Mouse (Mus musculus) heart, embryonic 13.5 days (tissue): Measurements from ENCODE around the gene Flt3. TPM values are rescaled to one million over a fixed set of nuclear protein-coding genes. Genes with fewer than 3 reads are reported as not detected.

Experiments used
- ATAC-seq: fragments of 200-750 bp; cut with Nextera tagmentation; 2 replicates; pipeline ENCODE4 v1.8.0; 2017; ENCODE audit warnings: moderate TSS enrichment; ENCODE audit not compliant: insufficient number of reproducible peaks, low FRiP score, low TSS enrichment; ENCODE audit errors: extremely low read depth
- H3K27ac ChIP-seq: fragments of 300-500 bp; sonication (generic); replicated peaks from 2 replicates; pipeline ENCODE4 v1.5.1; 2015; ENCODE audit warnings: moderate library complexity, mild to moderate bottlenecking, inconsistent platforms
- H3K27me3 ChIP-seq: fragments of 300-500 bp; sonication (generic); replicated peaks from 2 replicates; pipeline ENCODE4 v1.6.1; 2015; ENCODE audit warnings: mild to moderate bottlenecking, inconsistent platforms
- H3K36me3 ChIP-seq: fragments of 300-500 bp; sonication (generic); 2 replicates; pipeline ENCODE4 v1.6.1; 2015; ENCODE audit warnings: mild to moderate bottlenecking, inconsistent platforms
- H3K4me1 ChIP-seq: fragments of 300-500 bp; sonication (generic); 2 replicates; pipeline ENCODE4 v1.6.1; 2015; ENCODE audit warnings: inconsistent platforms
- H3K4me2 ChIP-seq: fragments of 300-500 bp; sonication (generic); 2 replicates; pipeline ENCODE4 v1.6.1; 2015; ENCODE audit warnings: inconsistent platforms, mild to moderate bottlenecking, moderate library complexity
- H3K4me3 ChIP-seq: fragments of 300-500 bp; sonication (generic); 2 replicates; pipeline ENCODE4 v1.5.1; 2015; ENCODE audit warnings: moderate library complexity, mild to moderate bottlenecking, inconsistent platforms
- H3K9ac ChIP-seq: fragments of 300-500 bp; sonication (generic); 2 replicates; pipeline ENCODE4 v1.6.1; 2015; ENCODE audit warnings: inconsistent platforms, mild to moderate bottlenecking, moderate library complexity
- H3K9me3 ChIP-seq: fragments of 300-500 bp; sonication (generic); 2 replicates; pipeline ENCODE4 v1.6.1; 2016; ENCODE audit warnings: inconsistent platforms
- WGBS: fragments of 180-500 bp; shearing (Covaris S2); methylation state at CpG from one replicate; pipeline ENCODE4 v1.1.7; 2015; ENCODE audit warnings: mixed read lengths; 5-methylcytosine and 5-hydroxymethylcytosine counted together
- polyA plus RNA-seq: library from polyadenylated mRNA; unstranded; fragments of >200 nt; fragmentation: Nextera tagmentation; extraction: Ambion mirVana; gene quantifications from 2 replicates; pipeline ENCODE4 v1.2.1, GENCODE M21; 2015

Flt3 gene
- polyA plus RNA-seq, 1 experiment from 2014 or later, result 0.04 TPM

DNA sequence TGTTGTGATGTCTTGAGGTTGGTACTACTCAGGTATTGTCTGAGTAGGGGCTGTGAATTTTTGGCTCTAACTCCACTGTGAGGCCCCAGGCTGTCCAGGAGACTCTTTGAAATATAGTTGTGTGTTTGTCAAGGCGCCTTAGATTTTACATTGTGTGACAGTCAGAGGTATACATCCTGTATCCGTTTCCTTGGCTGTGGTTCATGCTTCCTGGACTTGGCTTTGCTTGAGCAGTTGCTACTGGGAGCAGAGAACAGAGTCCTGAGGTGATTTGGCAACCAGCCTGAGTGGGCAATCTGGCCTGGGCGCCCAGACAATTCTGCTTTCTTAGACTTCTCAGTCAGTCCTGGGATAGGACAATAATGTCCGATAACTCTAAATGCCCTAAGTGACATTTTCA, 34.9 kb upstream of the Flt3 start:
- no peaks in the 10 kb centered on the region for H3K9me3 ChIP-seq
- peaks cover 68% of the 10 kb centered on the region for H3K4me1 ChIP-seq
- peak overlapping the region; percentile 63 for H3K27ac ChIP-seq
- peak overlapping the region; percentile 25; the same call in 1 of the 2 replicates for H3K4me2 ChIP-seq
- no peaks in the 10 kb centered on the region for H3K27me3 ChIP-seq
- 61% methylated on average over 4 of the region's 4 CpGs for WGBS
- H3K9ac ChIP-seq, result peak overlapping the region; percentile 61; the same call in 1 of the 2 replicates
- no peak overlapping the region for H3K4me3 ChIP-seq
- peaks cover 12% of the 10 kb centered on the region for H3K36me3 ChIP-seq
- no peak for ATAC-seq

DNA sequence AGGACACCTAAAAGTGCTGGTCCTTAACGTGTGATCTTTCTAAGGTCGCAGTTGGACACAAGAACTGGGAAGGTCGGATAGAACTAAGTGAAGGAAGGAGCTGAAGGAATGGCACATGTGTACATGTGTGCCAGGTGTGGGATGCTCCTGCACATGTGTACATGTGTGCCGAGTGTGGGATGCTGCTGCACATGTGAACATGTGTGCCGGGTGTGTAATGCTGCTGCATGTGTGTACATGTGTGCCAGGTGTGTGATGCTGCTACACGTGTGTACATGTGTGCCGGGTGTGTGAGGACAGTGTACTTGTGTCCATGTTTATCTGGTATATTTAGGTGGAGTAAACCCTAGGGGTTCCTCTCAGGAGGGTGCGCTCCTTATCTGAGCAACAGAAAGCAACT, 32.6 kb upstream of the Flt3 start:
- H3K4me3 ChIP-seq, result peak overlapping the region; percentile 97; the same call in 1 of the 2 replicates
- H3K4me1 ChIP-seq, result peaks cover 63% of the 10 kb centered on the region
- peak overlapping the region; percentile 88 for H3K4me2 ChIP-seq
- no peak overlapping the region for H3K27ac ChIP-seq
- H3K9me3 ChIP-seq, result no peaks in the 10 kb centered on the region
- ATAC-seq, result no peak
- peaks cover 9% of the 10 kb centered on the region for H3K36me3 ChIP-seq
- no peaks in the 10 kb centered on the region for H3K27me3 ChIP-seq
- H3K9ac ChIP-seq, result no peak overlapping the region
- 85% methylated on average over 8 of the region's 8 CpGs for WGBS

DNA sequence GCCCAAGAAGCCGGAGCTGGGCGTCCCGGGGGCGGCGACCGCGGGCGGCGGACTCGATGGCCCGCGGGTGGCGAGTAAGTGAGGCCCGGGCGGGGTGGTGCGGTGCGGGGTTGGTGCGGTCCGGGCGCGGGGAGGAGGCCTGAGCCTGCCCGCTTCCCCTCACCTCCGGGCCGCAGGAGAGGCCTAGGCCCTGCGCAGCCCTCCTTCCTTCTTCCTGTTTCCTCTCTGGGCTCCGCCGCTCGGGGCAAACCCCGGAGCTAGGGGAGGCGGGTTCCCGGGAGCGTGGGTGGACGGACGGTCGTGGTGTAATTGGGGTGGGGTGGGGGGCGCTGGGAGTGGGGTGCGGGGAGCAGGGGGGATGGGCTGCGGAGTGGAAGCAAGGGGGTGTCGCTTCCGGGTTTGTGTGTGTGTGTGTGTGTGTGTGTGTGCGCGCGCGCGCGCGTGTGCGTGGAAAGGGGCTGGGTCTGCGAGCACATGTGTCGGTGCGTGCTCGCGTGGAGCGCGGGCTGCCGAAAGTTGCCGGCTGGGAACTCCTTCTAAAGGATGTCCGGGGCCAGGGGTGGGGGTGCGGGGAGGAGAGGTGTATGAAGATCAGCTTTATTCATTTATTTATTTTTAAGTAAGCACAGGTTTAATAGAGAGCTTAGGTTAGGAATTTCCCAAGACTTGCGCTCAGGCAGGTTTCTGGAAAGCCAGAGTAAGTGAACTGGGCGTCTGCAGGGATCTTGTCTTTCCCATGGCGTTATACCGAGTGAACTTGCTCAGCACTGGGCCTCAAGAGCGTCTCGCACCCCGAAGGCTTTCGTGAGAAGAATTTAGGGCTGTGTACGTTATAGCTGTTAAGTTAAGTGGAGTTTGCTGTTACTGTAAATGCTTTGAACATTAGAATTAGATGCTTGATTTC, 30.9 kb upstream of the Flt3 start:
- Histone ChIP-seq H3K4me1 (peaks cover 47% of the 10 kb centered on the region), H3K9ac (peak overlapping the region; percentile 99), H3K4me2 (peak overlapping the region; percentile 88), H3K4me3 (peak overlapping the region; percentile 97), H3K9me3 (no peaks in the 10 kb centered on the region), H3K27ac (peak overlapping the region; percentile 99), H3K36me3 (peaks cover 9% of the 10 kb centered on the region), H3K27me3 (no peaks in the 10 kb centered on the region)
- peak; percentile 55 for ATAC-seq
- WGBS, result under 1% methylated on average over 61 of the region's 68 CpGs

DNA sequence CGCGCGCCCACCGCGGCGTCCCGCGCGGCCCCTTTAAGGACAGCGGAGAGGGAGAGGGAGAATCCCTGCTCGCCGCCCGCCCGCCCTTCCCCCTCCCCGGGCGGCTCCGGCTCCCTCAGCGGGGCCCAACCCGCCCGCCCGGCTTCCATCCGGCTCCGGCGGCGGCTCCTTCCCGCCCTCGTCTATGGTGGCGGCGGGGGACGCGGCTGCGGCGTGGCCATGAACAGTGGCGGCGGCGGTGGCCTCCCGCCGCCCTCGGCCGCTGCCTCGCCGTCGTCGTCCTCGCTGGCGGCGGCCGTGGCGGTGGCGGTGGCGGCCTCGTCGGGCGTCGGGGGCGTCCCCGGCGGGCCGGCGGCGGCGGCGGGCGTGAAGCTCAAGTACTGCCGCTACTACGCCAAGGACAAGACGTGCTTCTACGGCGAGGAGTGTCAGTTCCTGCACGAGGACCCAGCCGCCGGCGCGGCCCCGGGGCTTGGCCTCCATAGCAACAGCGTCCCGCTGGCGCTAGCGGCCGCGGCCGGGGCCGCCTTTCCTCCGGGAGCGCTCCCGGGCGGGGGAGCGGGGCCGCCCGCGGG, 30.2 kb upstream of the Flt3 start:
- Histone ChIP-seq H3K9ac (peak overlapping the region; percentile 99), H3K4me2 (peak overlapping the region; percentile 88), H3K9me3 (no peaks in the 10 kb centered on the region), H3K27ac (peak overlapping the region; percentile 99), H3K36me3 (peaks cover 9% of the 10 kb centered on the region), H3K4me1 (peaks cover 40% of the 10 kb centered on the region), H3K27me3 (no peaks in the 10 kb centered on the region; the same call in 1 of the 2 replicates), H3K4me3 (peak overlapping the region; percentile 97)
- under 1% methylated on average over 67 of the region's 91 CpGs for WGBS
- peak; percentile 78 for ATAC-seq

DNA sequence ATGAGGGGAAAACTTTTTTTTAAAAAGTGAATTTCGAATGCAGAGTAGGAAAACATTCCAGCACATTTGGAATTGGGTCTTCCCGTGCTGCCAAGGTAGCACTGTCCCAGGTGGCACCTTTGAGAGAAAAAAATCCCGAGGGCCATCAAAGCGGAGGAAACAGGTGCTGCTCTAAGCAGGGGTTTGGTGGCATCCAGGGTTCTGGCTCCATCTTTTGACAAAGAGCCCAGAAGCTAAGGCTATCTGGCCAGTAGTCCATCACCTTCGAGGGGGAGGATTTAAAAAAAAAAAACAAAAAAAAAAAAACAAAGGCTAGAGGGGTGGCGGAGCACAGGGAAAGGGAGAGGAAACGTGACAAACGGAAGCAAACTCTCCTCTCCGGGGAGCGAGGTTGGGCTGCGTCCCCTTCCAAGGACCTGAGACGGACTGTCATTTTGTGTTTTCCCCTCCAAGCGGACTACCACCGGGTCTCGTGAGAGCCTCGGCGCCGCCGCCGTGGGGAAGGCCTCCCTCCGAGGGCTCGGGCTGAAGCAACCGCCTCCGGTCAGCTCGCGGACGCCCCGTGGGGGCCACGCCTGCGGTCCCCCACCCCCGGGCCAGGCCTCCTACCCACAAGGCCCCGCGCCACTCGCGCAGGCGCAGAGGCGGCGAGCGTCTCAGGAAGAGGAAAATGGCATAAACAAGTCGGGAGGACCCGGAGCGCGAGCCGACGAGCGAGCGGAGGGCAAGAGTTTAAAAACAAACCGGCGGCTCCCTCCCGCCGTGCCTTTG, 29.4 kb upstream of the Flt3 start, which contains the start of gene Pan3:
Gene Pan3 (plus strand): TSS at position 627 of the 771 bp plus-strand sequence.
- peak; percentile 84 for ATAC-seq
- WGBS, result under 1% methylated on average over 50 of the region's 51 CpGs
- H3K4me1 ChIP-seq, result peaks cover 33% of the 10 kb centered on the region
- H3K9ac ChIP-seq, result peak within 1 kb of the TSS; percentile 99
- no peaks in the 10 kb centered on the region for H3K9me3 ChIP-seq
- peak within 1 kb of the TSS; percentile 99 for H3K27ac ChIP-seq
- peak within 1 kb of the TSS; percentile 88 for H3K4me2 ChIP-seq
- H3K4me3 ChIP-seq, result peak within 1 kb of the TSS; percentile 97
- no peaks in the 10 kb centered on the region; the same call in 1 of the 2 replicates for H3K27me3 ChIP-seq
- peaks cover 9% of the 10 kb centered on the region for H3K36me3 ChIP-seq

DNA sequence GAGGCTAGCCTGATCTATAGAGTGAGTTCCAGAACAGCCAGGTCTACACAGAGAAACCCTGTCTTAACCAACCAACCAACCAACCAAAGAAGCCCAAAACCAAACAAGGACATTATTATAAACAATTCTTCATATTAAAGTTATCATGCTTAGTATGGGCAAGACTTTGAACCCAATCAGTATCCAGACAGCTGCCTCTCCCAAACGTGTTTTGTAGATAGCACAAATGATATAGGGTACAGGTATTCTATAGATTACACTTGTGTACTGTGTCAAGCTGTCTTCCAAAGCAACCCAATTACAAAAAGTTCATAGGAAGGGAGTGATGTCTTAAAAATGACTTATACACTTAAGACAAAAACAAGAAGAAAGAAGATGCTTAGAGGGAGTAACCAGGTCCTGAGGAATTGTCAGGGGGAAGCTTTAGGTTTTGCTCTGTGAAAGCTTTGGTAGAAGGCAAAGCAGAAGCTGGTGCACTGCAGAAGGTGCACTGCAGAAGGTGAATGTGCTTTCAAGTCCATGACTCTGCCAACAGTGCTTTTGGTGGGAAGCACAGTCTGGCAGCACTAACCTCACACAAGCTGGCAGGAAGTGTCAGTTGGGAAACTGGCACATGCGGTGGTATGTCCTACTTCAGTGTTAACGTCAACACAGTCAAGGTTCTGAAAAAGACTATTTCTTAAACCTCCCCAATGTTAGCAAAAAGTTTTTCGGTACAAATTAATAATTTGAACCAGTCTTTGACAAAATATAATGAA, 25.9 kb upstream of the Flt3 start:
- H3K36me3 ChIP-seq, result no peaks in the 10 kb centered on the region
- no peaks in the 10 kb centered on the region for H3K9me3 ChIP-seq
- H3K4me1 ChIP-seq, result peaks cover 10% of the 10 kb centered on the region
- H3K27me3 ChIP-seq, result no peaks in the 10 kb centered on the region; the same call in 1 of the 2 replicates
- no peak for ATAC-seq
- H3K9ac ChIP-seq, result no peak overlapping the region
- 63% methylated on average over 4 of the region's 4 CpGs for WGBS
- H3K27ac ChIP-seq, result no peak overlapping the region
- no peak overlapping the region for H3K4me3 ChIP-seq
- no peak overlapping the region for H3K4me2 ChIP-seq

DNA sequence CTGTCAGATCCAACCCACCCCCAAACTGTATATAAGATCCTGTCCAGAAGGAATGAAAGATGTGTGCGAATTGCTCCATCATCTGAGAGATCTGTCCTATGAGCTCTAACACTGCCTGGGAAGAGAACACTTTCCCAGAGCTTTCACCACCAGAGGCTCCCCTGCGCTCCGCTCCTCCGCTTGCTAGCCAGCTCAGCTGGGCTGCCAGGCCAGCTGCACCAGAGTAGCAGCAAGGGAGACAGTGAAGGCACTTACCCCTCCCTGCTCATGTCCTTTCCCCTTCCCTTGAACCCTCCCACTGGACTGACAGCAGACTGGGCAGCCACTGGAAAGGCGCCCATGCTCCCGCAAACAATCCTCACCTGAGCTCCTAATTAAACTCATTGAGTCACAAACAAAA, 23.3 kb upstream of the Flt3 start:
- Histone ChIP-seq H3K9ac (no peak overlapping the region), H3K36me3 (no peaks in the 10 kb centered on the region), H3K4me3 (no peak overlapping the region), H3K27ac (no peak overlapping the region), H3K4me1 (peaks cover 3% of the 10 kb centered on the region; the same call in 1 of the 2 replicates), H3K4me2 (no peak overlapping the region), H3K27me3 (no peaks in the 10 kb centered on the region; the same call in 1 of the 2 replicates), H3K9me3 (no peaks in the 10 kb centered on the region)
- ATAC-seq, result no peak
- 38% methylated on average over 6 of the region's 6 CpGs for WGBS

DNA sequence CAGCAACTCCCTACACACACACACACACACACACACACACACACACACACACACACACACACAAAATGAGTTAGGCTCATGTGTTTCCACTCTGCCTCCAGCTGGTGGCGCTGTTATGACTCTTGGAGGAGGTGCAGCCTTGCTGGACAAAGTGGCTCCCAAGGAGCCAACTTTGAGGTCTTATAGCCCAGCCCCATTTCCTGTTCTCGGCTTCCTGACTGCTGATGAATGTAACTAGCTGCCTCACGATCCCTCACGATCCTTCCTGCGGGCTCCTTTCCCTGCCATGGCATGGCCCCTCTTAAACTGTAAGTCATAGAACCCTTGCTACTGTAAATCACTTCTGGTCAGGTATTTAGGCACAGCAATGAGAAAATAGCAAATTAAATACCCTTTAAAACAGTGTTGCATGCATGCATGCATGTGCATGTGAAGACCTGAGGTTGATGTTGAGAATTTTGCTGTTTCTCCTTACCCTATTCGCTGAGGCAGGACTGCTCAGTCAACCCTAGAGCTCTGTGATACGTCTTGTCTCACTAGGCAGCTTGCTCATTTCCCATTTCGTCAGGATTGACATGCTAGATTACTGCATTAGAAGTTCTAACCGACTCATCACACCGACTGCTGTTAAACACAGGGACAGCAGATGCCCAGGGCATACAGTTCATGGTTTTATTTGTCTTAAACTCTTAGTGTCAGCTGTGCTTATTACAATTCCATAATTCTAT, 18.3 kb upstream of the Flt3 start:
- H3K4me2 ChIP-seq, result peak overlapping the region; percentile 43

DNA sequence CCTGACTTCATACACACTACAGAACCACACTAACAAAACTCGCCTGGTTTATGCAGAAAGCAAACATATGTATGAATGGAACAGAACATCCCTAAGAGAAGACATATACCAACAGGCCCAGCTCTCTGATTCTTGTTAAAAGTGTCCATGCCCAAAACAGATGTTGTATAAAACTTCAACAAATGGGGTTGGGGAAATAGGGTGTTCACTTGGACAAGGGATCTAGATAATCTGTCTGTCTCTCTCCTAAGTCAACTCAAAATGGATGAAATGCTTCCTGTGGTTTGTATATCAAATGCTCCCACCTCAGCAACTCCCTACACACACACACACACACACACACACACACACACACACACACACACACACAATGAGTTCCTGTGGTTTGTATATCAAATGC, 17.7 kb upstream of the Flt3 start:
- ATAC-seq, result no peak
- Histone ChIP-seq H3K9ac (no peak overlapping the region), H3K4me1 (peaks cover 5% of the 10 kb centered on the region; the same call in 1 of the 2 replicates), H3K4me2 (peak overlapping the region; percentile 43; the same call in 1 of the 2 replicates), H3K27me3 (no peaks in the 10 kb centered on the region), H3K36me3 (no peaks in the 10 kb centered on the region), H3K9me3 (no peaks in the 10 kb centered on the region), H3K27ac (no peak overlapping the region), H3K4me3 (no peak overlapping the region)
- 62% methylated on average over 1 of the region's 1 CpGs for WGBS

More for the DNA sequence above, 18.3 kb upstream of the Flt3 start:
- no peak for ATAC-seq
- Histone ChIP-seq H3K36me3 (no peaks in the 10 kb centered on the region), H3K4me3 (no peak overlapping the region; the same call in 1 of the 2 replicates), H3K9ac (no peak overlapping the region), H3K27ac (no peak overlapping the region), H3K9me3 (no peaks in the 10 kb centered on the region), H3K4me1 (peaks cover 5% of the 10 kb centered on the region; the same call in 1 of the 2 replicates), H3K27me3 (no peaks in the 10 kb centered on the region)
- WGBS, result 28% methylated on average over 10 of the region's 10 CpGs

DNA sequence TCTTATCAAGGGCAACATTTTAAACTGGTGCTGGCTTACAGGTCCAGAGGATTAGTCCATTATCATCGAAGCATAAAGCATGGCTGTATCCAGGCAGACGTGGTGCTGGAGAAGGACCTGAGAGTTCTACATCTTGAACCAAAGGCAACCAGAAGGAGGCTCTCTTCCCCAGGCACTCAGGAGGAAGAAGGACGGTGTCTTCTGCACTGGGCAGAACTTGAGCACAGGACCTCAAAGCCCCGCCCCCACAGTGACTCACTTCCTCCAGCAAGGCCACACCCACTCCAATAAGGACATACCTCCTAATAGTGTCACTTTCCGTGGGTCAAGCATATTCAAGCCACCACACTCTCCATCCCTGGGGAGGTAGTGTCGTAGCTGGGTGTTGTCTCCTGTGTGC, 10.3 kb upstream of the Flt3 start:
- Histone ChIP-seq H3K9me3 (no peaks in the 10 kb centered on the region), H3K4me2 (no peak overlapping the region), H3K27me3 (no peaks in the 10 kb centered on the region), H3K36me3 (no peaks in the 10 kb centered on the region), H3K27ac (no peak overlapping the region), H3K4me1 (no peaks in the 10 kb centered on the region), H3K9ac (no peak overlapping the region), H3K4me3 (no peak overlapping the region)
- 81% methylated on average over 6 of the region's 6 CpGs for WGBS
- no peak for ATAC-seq
